Mouse (Mus musculus): ENCODE results near the gene Oaf.

Gene Oaf

DNA sequence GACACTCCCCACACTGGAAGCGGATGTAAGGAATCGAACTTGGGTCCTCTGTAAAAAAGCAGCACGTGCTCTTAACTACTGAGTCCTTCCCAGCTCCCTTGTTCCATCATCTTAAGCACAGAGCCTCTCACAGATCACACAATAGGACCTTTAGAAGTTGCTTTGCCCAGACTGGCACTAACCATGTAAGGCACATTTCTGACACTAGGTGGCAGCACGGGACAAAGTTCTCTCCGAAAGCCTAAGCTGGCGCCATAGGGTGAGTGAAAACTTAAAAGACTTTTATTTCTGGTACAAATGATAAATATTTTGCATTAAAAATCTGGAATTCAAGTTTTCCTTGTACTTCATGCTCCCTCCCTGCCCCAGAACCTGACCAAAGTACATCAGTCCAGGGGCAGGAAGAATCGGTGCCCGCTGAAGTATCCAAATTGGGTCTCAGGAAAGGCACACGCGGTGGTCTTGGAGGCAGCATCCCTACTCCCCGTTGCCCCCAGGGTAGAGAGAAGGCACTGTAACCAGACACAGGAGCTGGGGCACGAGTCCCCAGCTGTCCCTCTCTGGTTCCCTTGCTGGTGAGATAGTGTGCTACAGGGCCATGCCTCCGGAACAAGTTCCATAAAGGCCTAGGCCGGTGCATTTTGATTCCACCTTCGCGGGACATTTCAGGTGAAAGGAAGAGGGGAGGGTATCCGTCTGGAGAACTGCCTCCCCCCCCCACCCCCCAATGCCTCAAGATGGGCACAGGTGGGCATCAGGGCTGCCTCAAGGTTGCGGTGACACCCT lies 17.9 kb downstream of the Oaf start:
- DNase-seq, result peak; percentile 72

DNA sequence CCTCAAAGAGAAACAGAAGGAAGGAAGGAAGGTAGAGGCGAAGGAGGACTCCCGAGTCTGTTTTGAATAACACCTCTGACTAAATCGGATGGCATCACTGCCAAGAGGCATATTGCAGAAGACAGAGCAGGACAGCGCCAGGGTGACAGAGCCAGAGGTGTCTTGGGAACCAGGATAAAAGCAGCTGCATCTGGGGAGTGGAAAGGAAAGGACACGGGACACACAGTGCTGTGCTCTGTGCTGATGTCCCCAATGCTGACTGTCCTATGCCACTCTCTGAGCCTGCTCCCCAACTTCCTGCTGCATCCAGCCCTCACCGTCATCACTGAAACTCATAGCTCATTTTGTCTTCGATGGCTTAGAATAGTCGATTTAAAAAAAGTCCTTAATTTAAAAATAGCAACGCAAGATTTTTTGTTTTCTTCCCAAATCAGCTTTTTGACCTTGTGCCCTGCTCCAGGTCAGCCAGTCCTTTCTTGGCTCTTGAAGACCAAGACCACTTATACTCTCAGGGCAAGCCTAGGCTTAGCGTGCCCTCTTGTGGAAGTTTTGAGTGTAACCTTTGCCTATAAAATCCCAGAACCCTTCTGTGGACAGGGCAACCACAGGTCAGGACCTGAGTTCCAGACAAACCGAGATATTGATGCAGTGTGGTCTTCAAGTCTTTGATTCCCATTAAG lies 28.8 kb downstream of the Oaf start:
- peak; percentile 17 for DNase-seq

DNA sequence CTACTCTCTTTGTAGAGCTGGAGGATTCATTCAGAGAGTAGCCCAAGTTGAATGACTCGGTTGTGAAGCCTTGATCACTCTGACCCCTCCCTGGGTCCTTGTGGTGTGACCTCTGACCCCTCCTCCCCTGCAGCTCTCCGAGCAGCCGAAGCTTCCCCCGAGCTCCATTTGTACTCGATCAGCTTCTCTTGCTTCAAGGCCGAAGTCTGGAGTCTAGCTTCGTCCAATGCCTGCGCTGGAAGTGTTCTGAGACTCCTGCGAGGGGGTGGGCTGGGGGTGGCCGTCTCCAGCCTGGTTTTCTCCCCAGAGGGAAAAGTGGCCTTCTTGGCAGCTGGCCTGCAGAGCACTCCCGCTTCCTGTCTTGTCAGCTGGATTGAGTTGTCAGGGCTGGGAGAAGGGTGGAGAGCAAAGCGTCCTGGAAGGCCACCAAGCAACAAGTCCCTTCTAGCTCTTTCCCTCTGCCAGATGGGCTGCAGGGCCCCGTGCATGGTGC lies 29.5 kb downstream of the Oaf start, which contains the start of gene Pou2f3:
TSS of gene Pou2f3 (minus strand) at position 180 of the 493 bp plus-strand sequence.
- no peak for DNase-seq

DNA sequence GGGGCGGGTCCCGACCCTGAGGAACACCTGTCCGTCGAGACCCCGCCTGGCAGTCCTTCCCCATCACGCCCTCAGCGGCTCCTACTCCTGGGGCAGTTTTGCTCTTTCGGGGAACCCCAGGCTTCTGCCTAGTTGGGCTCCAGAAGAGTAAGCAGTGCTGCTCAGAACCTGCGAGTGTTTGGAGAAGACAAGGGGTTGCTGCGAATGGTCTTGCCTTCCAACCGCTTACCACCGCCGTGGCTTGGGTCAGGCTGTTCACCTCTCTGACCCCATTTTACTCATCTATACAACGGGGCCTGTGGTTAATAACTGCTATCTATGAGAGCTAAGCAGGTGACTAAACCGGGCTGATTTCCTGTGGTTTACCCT lies 33.7 kb downstream of the Oaf start:
- DNase-seq, result no peak

DNA sequence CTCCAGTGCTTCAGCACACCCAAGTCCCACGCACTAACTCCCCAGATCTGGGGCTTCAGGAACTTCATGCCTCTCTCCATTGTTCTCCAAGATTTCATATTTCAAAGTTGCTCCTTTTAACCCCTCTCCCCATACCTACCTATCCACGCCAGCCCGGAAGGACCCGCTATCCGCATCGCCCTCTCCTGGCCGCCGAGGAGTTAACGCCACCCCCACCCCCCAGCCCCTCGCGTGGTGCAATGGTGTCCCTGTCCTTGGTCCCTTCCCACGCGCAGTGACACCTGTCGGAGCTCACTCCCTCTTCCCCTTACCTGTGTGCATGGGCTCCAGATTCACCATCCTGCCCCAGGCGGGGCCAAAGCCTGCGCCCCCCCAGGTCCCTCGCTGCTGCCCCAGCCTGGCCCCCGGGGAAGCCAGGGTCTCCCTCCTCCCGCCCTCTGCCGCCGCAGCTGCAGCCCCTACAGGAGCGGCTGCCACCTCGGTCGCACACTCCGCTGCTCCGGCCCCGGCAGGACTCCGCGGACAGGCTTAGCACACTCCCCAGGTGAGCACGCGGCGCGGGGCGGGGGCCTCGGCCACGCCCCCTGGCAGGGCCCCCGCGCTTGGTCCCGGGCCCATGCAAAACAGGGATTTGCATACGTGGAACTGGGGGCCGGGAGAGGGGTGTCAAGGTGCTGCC lies 34.2 kb downstream of the Oaf start:
- no peak for DNase-seq

DNA sequence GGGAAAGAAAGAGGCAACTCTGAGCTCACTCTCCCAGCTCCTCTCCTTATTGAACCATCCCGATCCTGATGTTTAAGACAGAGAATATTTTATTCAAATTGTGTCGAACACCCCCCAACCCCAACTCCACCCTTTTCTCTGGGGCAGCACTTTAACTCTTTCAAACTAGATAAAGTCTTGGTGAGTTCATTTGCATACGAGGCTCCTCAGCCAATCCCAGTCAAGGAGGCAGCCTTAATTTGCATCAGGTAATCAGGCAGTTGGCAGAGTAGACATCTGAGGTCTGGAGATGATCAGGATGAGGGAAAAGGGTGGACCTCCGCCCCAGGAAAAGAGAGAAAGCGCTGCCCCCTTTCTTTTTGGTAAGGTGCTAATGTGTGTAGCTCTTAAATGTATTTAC lies 39.5 kb downstream of the Oaf start:
- no peak for DNase-seq

DNA sequence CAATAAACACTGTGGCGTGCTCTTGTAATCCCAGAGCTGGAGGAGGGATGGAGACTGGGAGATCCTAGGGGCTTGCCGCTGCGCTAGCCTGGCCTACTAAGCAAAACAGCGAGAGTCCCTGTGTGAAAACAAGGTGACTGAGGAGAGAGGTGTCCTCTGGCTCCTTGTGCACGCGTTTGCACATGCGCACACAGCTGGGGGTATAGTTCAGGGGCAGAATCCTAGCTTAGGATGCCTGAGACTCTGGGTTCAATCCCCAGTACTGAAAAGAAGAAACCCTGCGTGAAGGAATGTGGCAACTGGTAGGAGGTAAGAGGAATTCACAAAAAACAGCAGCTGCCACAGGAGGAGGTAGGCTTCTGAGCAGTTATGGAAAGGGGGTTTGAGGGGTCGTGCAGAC lies 45.7 kb downstream of the Oaf start:
- no peak for DNase-seq

DNA sequence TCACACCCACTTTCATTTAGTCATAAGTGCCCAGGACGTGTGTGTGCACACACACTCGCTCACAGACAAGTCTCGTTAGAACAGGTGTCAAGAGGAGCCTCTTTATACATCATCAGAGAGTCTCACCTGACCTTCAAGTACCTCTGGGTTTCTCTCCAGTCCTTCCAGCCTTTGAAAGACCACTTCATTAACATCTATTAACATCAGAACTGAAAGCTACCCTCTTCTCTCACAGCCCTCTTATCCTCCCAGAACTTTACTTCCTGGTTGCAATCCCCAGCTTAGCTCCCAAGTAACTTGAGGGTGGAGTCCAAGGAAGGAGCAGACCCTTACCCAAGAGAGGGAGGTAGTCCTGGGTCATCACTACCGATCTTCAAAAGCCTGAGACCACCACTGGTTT lies 48.1 kb downstream of the Oaf start:
- no peak for DNase-seq

DNA sequence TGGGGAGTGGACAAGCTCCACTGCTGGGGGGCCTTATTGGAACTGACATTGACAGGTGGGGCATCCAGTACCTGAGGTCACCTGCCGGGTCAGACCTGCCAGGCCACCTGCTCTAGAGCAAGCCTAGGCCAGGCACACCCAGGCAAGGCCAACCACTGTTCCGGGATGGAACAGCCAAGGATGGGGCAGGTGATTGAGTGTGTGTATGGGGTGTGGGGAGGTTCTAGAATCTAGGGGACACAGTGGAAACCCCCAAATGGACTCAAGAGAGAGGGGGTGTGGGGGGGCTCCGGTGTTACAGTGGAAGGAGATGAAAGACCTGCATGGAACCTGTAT lies 50.7 kb downstream of the Oaf start:
- no peak for DNase-seq

DNA sequence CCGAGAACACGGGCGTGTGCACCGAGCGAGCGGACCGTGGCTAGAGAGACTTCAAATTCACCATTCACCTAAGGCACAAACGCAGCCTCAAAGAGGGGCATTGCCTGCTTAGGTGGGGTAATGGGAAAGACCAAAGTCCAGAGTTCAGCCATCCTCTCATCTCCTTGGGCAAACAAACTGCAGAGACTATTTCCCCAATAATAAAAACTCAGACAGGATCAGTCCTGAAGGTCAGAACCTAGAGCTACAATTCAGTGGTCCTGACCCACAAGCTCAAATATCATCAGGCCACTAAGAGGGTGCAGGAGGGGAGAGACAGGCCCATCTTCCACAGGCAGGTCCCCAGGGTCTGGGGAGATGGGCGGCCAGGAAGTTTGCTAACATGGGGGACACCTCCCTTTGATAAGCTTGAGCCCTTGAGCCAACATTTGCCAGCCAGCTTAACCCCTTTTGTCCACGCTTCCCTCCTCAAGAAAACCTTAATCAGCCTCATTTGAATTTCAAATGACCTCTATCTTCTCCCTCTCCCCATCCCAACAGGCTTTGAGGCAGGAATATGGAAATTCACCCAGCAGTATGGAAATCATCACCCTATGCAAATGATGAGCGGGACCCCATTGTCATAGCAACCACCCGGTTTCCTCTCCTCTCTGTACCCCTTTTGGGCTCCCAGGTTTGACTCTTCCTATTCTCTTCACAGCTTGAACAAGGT lies 51.2 kb downstream of the Oaf start:
- no peak for DNase-seq

DNA sequence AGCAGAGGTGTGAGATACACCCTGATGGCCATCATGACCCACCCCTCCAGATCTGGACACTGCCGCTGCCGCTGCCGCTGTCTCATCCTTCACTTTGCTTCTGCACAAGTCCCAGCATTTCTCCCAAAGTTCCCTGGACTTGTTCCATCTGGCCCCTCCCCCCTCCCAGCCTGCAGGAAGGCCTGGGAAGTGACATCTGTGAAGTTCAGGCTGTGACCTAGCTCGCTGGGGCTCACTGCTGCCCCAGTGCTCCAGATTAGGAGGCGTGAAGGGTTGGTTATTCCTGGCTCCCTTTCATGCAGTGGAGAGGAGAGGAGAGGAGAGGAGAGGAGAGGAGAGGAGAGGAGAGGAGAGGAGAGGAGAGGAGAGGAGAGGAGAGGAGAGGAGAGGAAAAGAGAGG lies 60.1 kb downstream of the Oaf start:
- DNase-seq, result no peak

DNA sequence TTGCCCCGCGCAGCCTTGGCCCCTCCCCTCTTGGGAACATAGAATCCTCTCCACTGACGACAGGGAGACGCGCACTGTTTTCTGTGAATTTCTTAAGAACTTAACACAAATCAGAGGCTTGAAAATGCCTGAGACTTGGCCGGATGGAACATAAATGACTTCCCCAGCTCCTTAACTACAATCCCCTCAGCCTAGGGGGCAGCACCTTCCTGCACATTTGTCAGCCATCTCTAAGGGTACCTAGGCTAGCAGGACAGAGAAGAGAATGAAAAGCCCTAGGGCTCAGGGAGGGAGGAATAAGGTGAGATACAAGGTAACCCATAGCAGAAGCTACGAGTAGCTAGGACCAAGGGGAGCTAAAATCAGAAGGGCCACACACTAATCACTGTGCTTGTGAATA lies 61.5 kb downstream of the Oaf start:
- no peak for DNase-seq
